In the genomic region with DNA sequence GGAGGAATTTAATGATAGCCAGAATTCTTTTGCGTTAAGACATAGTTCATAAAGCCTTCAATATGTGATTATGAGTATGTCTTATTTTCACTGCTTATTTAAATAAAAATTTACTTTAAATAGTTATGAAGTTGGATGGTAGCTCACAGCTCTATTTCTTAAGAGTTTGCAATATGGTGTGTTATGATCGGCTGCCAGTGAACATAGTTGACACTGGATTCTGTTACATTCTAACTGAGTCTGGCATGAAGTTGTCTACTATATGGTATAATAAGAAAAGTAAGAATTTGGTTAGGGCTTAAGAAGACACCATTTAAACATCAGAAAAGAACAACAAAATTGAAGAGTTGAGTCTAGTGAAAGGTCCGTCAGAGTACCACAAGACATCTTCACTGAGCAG, we compare ENCODE assay signal across 21 mouse cellular contexts.
"Had no signal": no experiment of that assay in that cellular context is flagged by ENCODE, and none has a peak within 500 bp of the region (broad histone marks: within the 10 kb centered on the region; RNA-seq: fewer than 3 reads in every experiment).

No protein-coding gene starts in this region.

- H3K9me3 ChIP-seq: lung, embryonic 15.5 days; megakaryocyte, embryonic 14.5 days; midbrain, embryonic 12.5 days; neural tube, embryonic 13.5 days; neural tube, embryonic 15.5 days had no signal

- H3K9ac ChIP-seq: lung, embryonic 15.5 days; midbrain, embryonic 12.5 days; neural tube, embryonic 13.5 days; neural tube, embryonic 15.5 days had no signal

- H3K4me2 ChIP-seq: lung, embryonic 15.5 days; midbrain, embryonic 12.5 days; neural tube, embryonic 13.5 days; neural tube, embryonic 15.5 days had no signal

- H3K36me3 ChIP-seq: lung, embryonic 15.5 days; midbrain, embryonic 12.5 days; neural tube, embryonic 13.5 days; neural tube, embryonic 15.5 days had no signal

- DNase-seq: lung, adult 2 months; lung, postnatal 14 days; lung, postnatal 36 days; midbrain, embryonic 14.5 days; retina, postnatal 1 day; right cerebral cortex, adult 18-20 months; right cerebral cortex, postnatal 25 days; right cerebral cortex, postnatal 4 days; spleen, adult 18-20 months; thymus, adult 2 months; thymus, postnatal 25 days; thymus, postnatal 4 days had no signal

- ATAC-seq: lung, postnatal 0 days; midbrain, embryonic 16.5 days had no signal

- H3K4me3 ChIP-seq: lung, embryonic 15.5 days; megakaryocyte, embryonic 14.5 days; midbrain, embryonic 12.5 days; myocyte; neural tube, embryonic 13.5 days; neural tube, embryonic 15.5 days had no signal

- H3K4me1 ChIP-seq: lung, embryonic 15.5 days; megakaryocyte, embryonic 14.5 days; neural tube, embryonic 15.5 days had no signal

- H3K27ac ChIP-seq: lung, embryonic 15.5 days; macrophage; midbrain, embryonic 12.5 days; neural tube, embryonic 13.5 days; neural tube, embryonic 15.5 days had no signal

- H3K27me3 ChIP-seq: lung, embryonic 15.5 days; megakaryocyte, embryonic 14.5 days; midbrain, embryonic 12.5 days; neural tube, embryonic 13.5 days; neural tube, embryonic 15.5 days had no signal
